Mouse (Mus musculus): ENCODE data around the gene Spdef. TPM values are rescaled to one million over a fixed set of nuclear protein-coding genes. Genes with fewer than 3 reads are reported as not detected.

The Spdef gene
- total RNA-seq, 1 experiment: not detected

GRCm38 (mm10) chr17:27700812-27701211 lies 27.9 kb downstream of the Spdef start:
- in situ Hi-C loops (cut with MboI; ENCODE audit: low sequenced_read_pairs in 2 of 2, unreplicated experiment in 2 of 2): no loop called here
- H3K27ac ChIP-seq (ENCODE audit: insufficient read depth, low read depth, low read length, poor library complexity, severe bottlenecking): peak overlapping the region; percentile 13; the same call in 1 of the 2 replicates
- no peaks in the 10 kb centered on the region for H3K36me3 ChIP-seq (ENCODE audit: control insufficient read depth, insufficient read depth, low read length, poor library complexity, severe bottlenecking)
- TF ChIP-seq MAFK (IDR thresholded peaks at IDR 0.05; ENCODE audit: insufficient read depth, low read depth, low read length) (no peak), ZNF384 (IDR thresholded peaks at IDR 0.05; ENCODE audit: low read depth, low read length) (no peak), ZC3H11A (IDR thresholded peaks at IDR 0.05; ENCODE audit: borderline replicate concordance, low read depth, low read length) (no peak), CHD2 (IDR thresholded peaks at IDR 0.05; ENCODE audit: low read depth, low read length) (no peak), HCFC1 (IDR thresholded peaks at IDR 0.05; ENCODE audit: borderline replicate concordance, insufficient read depth, low read length) (no peak)
- H3K4me1 ChIP-seq (ENCODE audit: control insufficient read depth in 2 of 2, insufficient read depth in 2 of 2, low read length in 2 of 2, poor library complexity in 1 of 2): peaks cover 4 to 16% of the 10 kb centered on the region in 2 experiments; a peak in 3 of 4 replicates
- DNase-seq (ENCODE audit: low read depth, low spot score): no peak
- 0 out of 2 replicates have a peak, but pooled peaks cover 2% of the 10 kb centered on the region for H3K9me3 ChIP-seq (ENCODE audit: control insufficient read depth, insufficient read depth, low read depth, low read length)
- H3K9ac ChIP-seq (ENCODE audit: insufficient read depth, low read depth, low read length, poor library complexity, severe bottlenecking): no peak overlapping the region
- H3K4me3 ChIP-seq (ENCODE audit: insufficient read depth in 1 of 2, low read depth in 1 of 2, low read length in 2 of 2, poor library complexity in 1 of 2, severe bottlenecking in 1 of 2): no peak overlapping the region

- in situ Hi-C loops (cut with MboI; ENCODE audit: low sequenced_read_pairs in 2 of 2, unreplicated experiment in 2 of 2): no loop called here
- TF ChIP-seq ZC3H11A (IDR thresholded peaks at IDR 0.05; ENCODE audit: borderline replicate concordance, low read depth, low read length) (no peak), MAFK (IDR thresholded peaks at IDR 0.05; ENCODE audit: insufficient read depth, low read depth, low read length) (no peak), ZNF384 (IDR thresholded peaks at IDR 0.05; ENCODE audit: low read depth, low read length) (no peak), CHD2 (IDR thresholded peaks at IDR 0.05; ENCODE audit: low read depth, low read length) (no peak), HCFC1 (IDR thresholded peaks at IDR 0.05; ENCODE audit: borderline replicate concordance, insufficient read depth, low read length) (no peak)
- no peak overlapping the region for H3K27ac ChIP-seq (ENCODE audit: insufficient read depth, low read depth, low read length, poor library complexity, severe bottlenecking)
- no peaks in the 10 kb centered on the region for H3K36me3 ChIP-seq (ENCODE audit: control insufficient read depth, insufficient read depth, low read length, poor library complexity, severe bottlenecking)
- H3K9ac ChIP-seq (ENCODE audit: insufficient read depth, low read depth, low read length, poor library complexity, severe bottlenecking): no peak overlapping the region
- DNase-seq (ENCODE audit: low read depth, low spot score): no peak
- no peak overlapping the region for H3K4me3 ChIP-seq (ENCODE audit: insufficient read depth in 1 of 2, low read depth in 1 of 2, low read length in 2 of 2, poor library complexity in 1 of 2, severe bottlenecking in 1 of 2)
- 0 out of 2 replicates have a peak, but pooled peaks cover 2% of the 10 kb centered on the region for H3K9me3 ChIP-seq (ENCODE audit: control insufficient read depth, insufficient read depth, low read depth, low read length)
- H3K4me1 ChIP-seq (ENCODE audit: control insufficient read depth in 2 of 2, insufficient read depth in 2 of 2, low read length in 2 of 2, poor library complexity in 1 of 2): peaks cover 4 to 13% of the 10 kb centered on the region in 2 experiments; a peak in 3 of 4 replicates
Observed at GRCm38 (mm10) chr17:27699641-27700244, 29.0 kb downstream of the Spdef start.

GRCm38 (mm10) chr17:27690993-27691693 lies 37.6 kb downstream of the Spdef start:
- H3K27ac ChIP-seq (ENCODE audit: insufficient read depth, low read depth, low read length, poor library complexity, severe bottlenecking): no peak overlapping the region
- no peak for DNase-seq (ENCODE audit: low read depth, low spot score)
- no peaks in the 10 kb centered on the region for H3K36me3 ChIP-seq (ENCODE audit: control insufficient read depth, insufficient read depth, low read length, poor library complexity, severe bottlenecking)
- in situ Hi-C loops (cut with MboI; ENCODE audit: low sequenced_read_pairs in 2 of 2, unreplicated experiment in 2 of 2): no loop called here
- no peaks in the 10 kb centered on the region for H3K9me3 ChIP-seq (ENCODE audit: control insufficient read depth, insufficient read depth, low read depth, low read length)
- H3K9ac ChIP-seq (ENCODE audit: insufficient read depth, low read depth, low read length, poor library complexity, severe bottlenecking): no peak overlapping the region
- TF ChIP-seq HCFC1 (IDR thresholded peaks at IDR 0.05; ENCODE audit: borderline replicate concordance, insufficient read depth, low read length) (no peak), MAFK (IDR thresholded peaks at IDR 0.05; ENCODE audit: insufficient read depth, low read depth, low read length) (no peak), ZNF384 (IDR thresholded peaks at IDR 0.05; ENCODE audit: low read depth, low read length) (no peak), CHD2 (IDR thresholded peaks at IDR 0.05; ENCODE audit: low read depth, low read length) (no peak), ZC3H11A (IDR thresholded peaks at IDR 0.05; ENCODE audit: borderline replicate concordance, low read depth, low read length) (no peak)
- peaks cover 0 to 8% of the 10 kb centered on the region in 2 experiments; a peak in 2 of 4 replicates for H3K4me1 ChIP-seq (ENCODE audit: control insufficient read depth in 2 of 2, insufficient read depth in 2 of 2, low read length in 2 of 2, poor library complexity in 1 of 2)
- H3K4me3 ChIP-seq (ENCODE audit: insufficient read depth in 1 of 2, low read depth in 1 of 2, low read length in 2 of 2, poor library complexity in 1 of 2, severe bottlenecking in 1 of 2): no peak overlapping the region

GRCm38 (mm10) chr17:27686395-27686794 lies 42.4 kb downstream of the Spdef start:
- Histone ChIP-seq H3K9ac (ENCODE audit: insufficient read depth, low read depth, low read length, poor library complexity, severe bottlenecking) (no peak overlapping the region), H3K4me1 (ENCODE audit: control insufficient read depth in 2 of 2, insufficient read depth in 2 of 2, low read length in 2 of 2, poor library complexity in 1 of 2) (peaks cover 0 to 15% of the 10 kb centered on the region in 2 experiments; a peak in 2 of 4 replicates), H3K36me3 (ENCODE audit: control insufficient read depth, insufficient read depth, low read length, poor library complexity, severe bottlenecking) (no peaks in the 10 kb centered on the region), H3K27ac (ENCODE audit: insufficient read depth, low read depth, low read length, poor library complexity, severe bottlenecking) (no peak overlapping the region), H3K4me3 (ENCODE audit: insufficient read depth in 1 of 2, low read depth in 1 of 2, low read length in 2 of 2, poor library complexity in 1 of 2, severe bottlenecking in 1 of 2) (no peak overlapping the region), H3K9me3 (ENCODE audit: control insufficient read depth, insufficient read depth, low read depth, low read length) (no peaks in the 10 kb centered on the region)
- in situ Hi-C loops (cut with MboI; ENCODE audit: low sequenced_read_pairs in 2 of 2, unreplicated experiment in 2 of 2): no loop called here
- TF ChIP-seq ZNF384 (IDR thresholded peaks at IDR 0.05; ENCODE audit: low read depth, low read length) (no peak), HCFC1 (IDR thresholded peaks at IDR 0.05; ENCODE audit: borderline replicate concordance, insufficient read depth, low read length) (no peak), CHD2 (IDR thresholded peaks at IDR 0.05; ENCODE audit: low read depth, low read length) (no peak), ZC3H11A (IDR thresholded peaks at IDR 0.05; ENCODE audit: borderline replicate concordance, low read depth, low read length) (no peak), MAFK (IDR thresholded peaks at IDR 0.05; ENCODE audit: insufficient read depth, low read depth, low read length) (no peak)
- DNase-seq (ENCODE audit: low read depth, low spot score): no peak

Data from ES-E14 (cell line).